Mouse (Mus musculus): ENCODE data around the gene Gm20388. TPM values are rescaled to one million over a fixed set of nuclear protein-coding genes. Genes with fewer than 3 reads are reported as not detected.

The Gm20388 gene
- polyA plus RNA-seq, 1 experiment: not detected

- 92% methylated on average over 11 of the region's 11 CpGs for WGBS
- H3K27ac ChIP-seq (ENCODE audit: insufficient read depth, low read depth, low read length): no peak overlapping the region
Measured at GRCm38 (mm10) chr8:123815325-123815724, 3904.7 kb downstream of the Gm20388 start.

GRCm38 (mm10) chr8:123816939-123817338 is 3906.3 kb downstream of the Gm20388 start:
- WGBS: 55% methylated on average over 8 of the region's 8 CpGs
- no peak overlapping the region for H3K4me3 ChIP-seq (ENCODE audit: insufficient read depth, low read depth, low read length)
- H3K27ac ChIP-seq (ENCODE audit: insufficient read depth, low read depth, low read length): no peak overlapping the region; the same call in 1 of the 2 replicates
- peaks cover 23% of the 10 kb centered on the region for H3K4me1 ChIP-seq (ENCODE audit: control insufficient read depth, insufficient read depth, low read length)
- TF ChIP-seq CTCF (IDR thresholded peaks at IDR 0.05; ENCODE audit: insufficient read depth, low read depth, low read length) (no peak), POLR2A (IDR thresholded peaks at IDR 0.05; ENCODE audit: insufficient read depth, low read depth, low read length) (no peak)

More at GRCm38 (mm10) chr8:123815325-123815724, 3904.7 kb downstream of the Gm20388 start:
- Histone ChIP-seq H3K4me1 (ENCODE audit: control insufficient read depth, insufficient read depth, low read length) (peaks cover 27% of the 10 kb centered on the region), H3K4me3 (ENCODE audit: insufficient read depth, low read depth, low read length) (no peak overlapping the region)
- no peak for TF ChIP-seq CTCF (IDR thresholded peaks at IDR 0.05; ENCODE audit: insufficient read depth, low read depth, low read length)
- no peak for TF ChIP-seq POLR2A (IDR thresholded peaks at IDR 0.05; ENCODE audit: insufficient read depth, low read depth, low read length)

GRCm38 (mm10) chr8:123817747-123818146 is 3907.1 kb downstream of the Gm20388 start:
- Histone ChIP-seq H3K27ac (ENCODE audit: insufficient read depth, low read depth, low read length) (no peak overlapping the region), H3K4me1 (ENCODE audit: control insufficient read depth, insufficient read depth, low read length) (peaks cover 23% of the 10 kb centered on the region), H3K4me3 (ENCODE audit: insufficient read depth, low read depth, low read length) (no peak overlapping the region)
- TF ChIP-seq POLR2A (IDR thresholded peaks at IDR 0.05; ENCODE audit: insufficient read depth, low read depth, low read length): no peak
- WGBS: 93% methylated on average over 11 of the region's 11 CpGs

- H3K4me1 ChIP-seq (ENCODE audit: control insufficient read depth, insufficient read depth, low read length): peaks cover 14% of the 10 kb centered on the region
- H3K4me3 ChIP-seq (ENCODE audit: insufficient read depth, low read depth, low read length): no peak overlapping the region
- no peak for TF ChIP-seq CTCF (IDR thresholded peaks at IDR 0.05; ENCODE audit: insufficient read depth, low read depth, low read length)
- no peak for TF ChIP-seq POLR2A (IDR thresholded peaks at IDR 0.05; ENCODE audit: insufficient read depth, low read depth, low read length)
- no peak overlapping the region for H3K27ac ChIP-seq (ENCODE audit: insufficient read depth, low read depth, low read length)
- 70% methylated on average over 19 of the region's 19 CpGs for WGBS
Measured at GRCm38 (mm10) chr8:123819683-123820610, 3909.3 kb downstream of the Gm20388 start.

GRCm38 (mm10) chr8:123820780-123821179 is 3910.1 kb downstream of the Gm20388 start:
- Histone ChIP-seq H3K4me3 (ENCODE audit: insufficient read depth, low read depth, low read length) (no peak overlapping the region), H3K27ac (ENCODE audit: insufficient read depth, low read depth, low read length) (no peak overlapping the region), H3K4me1 (ENCODE audit: control insufficient read depth, insufficient read depth, low read length) (peaks cover 14% of the 10 kb centered on the region)
- TF ChIP-seq CTCF (IDR thresholded peaks at IDR 0.05; ENCODE audit: insufficient read depth, low read depth, low read length) (no peak), POLR2A (IDR thresholded peaks at IDR 0.05; ENCODE audit: insufficient read depth, low read depth, low read length) (no peak)
- 67% methylated on average over 6 of the region's 6 CpGs for WGBS

- peaks cover 5% of the 10 kb centered on the region; the same call in 1 of the 2 replicates for H3K4me1 ChIP-seq (ENCODE audit: control insufficient read depth, insufficient read depth, low read length)
- 97% methylated on average over 10 of the region's 10 CpGs for WGBS
- TF ChIP-seq POLR2A (IDR thresholded peaks at IDR 0.05; ENCODE audit: insufficient read depth, low read depth, low read length) (no peak), CTCF (IDR thresholded peaks at IDR 0.05; ENCODE audit: insufficient read depth, low read depth, low read length) (no peak)
Measured at GRCm38 (mm10) chr8:123823111-123823510, 3912.5 kb downstream of the Gm20388 start.

GRCm38 (mm10) chr8:123823532-123824123 is 3913.0 kb downstream of the Gm20388 start:
- TF ChIP-seq CTCF (IDR thresholded peaks at IDR 0.05; ENCODE audit: insufficient read depth, low read depth, low read length) (no peak), POLR2A (IDR thresholded peaks at IDR 0.05; ENCODE audit: insufficient read depth, low read depth, low read length) (no peak)
- Histone ChIP-seq H3K4me3 (ENCODE audit: insufficient read depth, low read depth, low read length) (no peak overlapping the region), H3K27ac (ENCODE audit: insufficient read depth, low read depth, low read length) (no peak overlapping the region), H3K4me1 (ENCODE audit: control insufficient read depth, insufficient read depth, low read length) (peaks cover 5% of the 10 kb centered on the region; the same call in 1 of the 2 replicates)
- 79% methylated on average over 18 of the region's 18 CpGs for WGBS

More at GRCm38 (mm10) chr8:123823111-123823510, 3912.5 kb downstream of the Gm20388 start:
- Histone ChIP-seq H3K4me3 (ENCODE audit: insufficient read depth, low read depth, low read length) (no peak overlapping the region), H3K27ac (ENCODE audit: insufficient read depth, low read depth, low read length) (no peak overlapping the region)

GRCm38 (mm10) chr8:123826001-123826400 is 3915.4 kb downstream of the Gm20388 start:
- Histone ChIP-seq H3K4me1 (ENCODE audit: control insufficient read depth, insufficient read depth, low read length) (no peaks in the 10 kb centered on the region), H3K27ac (ENCODE audit: insufficient read depth, low read depth, low read length) (no peak overlapping the region), H3K4me3 (ENCODE audit: insufficient read depth, low read depth, low read length) (no peak overlapping the region)
- TF ChIP-seq CTCF (IDR thresholded peaks at IDR 0.05; ENCODE audit: insufficient read depth, low read depth, low read length) (0 out of 2 replicates have a peak, but pooled peaks have one; percentile 48), POLR2A (IDR thresholded peaks at IDR 0.05; ENCODE audit: insufficient read depth, low read depth, low read length) (no peak)
- 46% methylated on average over 9 of the region's 9 CpGs for WGBS

GRCm38 (mm10) chr8:123826758-123827157 is 3916.1 kb downstream of the Gm20388 start:
- no peaks in the 10 kb centered on the region for H3K4me1 ChIP-seq (ENCODE audit: control insufficient read depth, insufficient read depth, low read length)
- no peak overlapping the region for H3K27ac ChIP-seq (ENCODE audit: insufficient read depth, low read depth, low read length)
- H3K4me3 ChIP-seq (ENCODE audit: insufficient read depth, low read depth, low read length): no peak overlapping the region
- 70% methylated on average over 7 of the region's 7 CpGs for WGBS
- TF ChIP-seq CTCF (IDR thresholded peaks at IDR 0.05; ENCODE audit: insufficient read depth, low read depth, low read length): no peak
- TF ChIP-seq POLR2A (IDR thresholded peaks at IDR 0.05; ENCODE audit: insufficient read depth, low read depth, low read length): no peak

Data from olfactory bulb, adult 2 months (tissue).